Mouse (Mus musculus) neutrophil, adult 5-6 weeks (primary cell): ENCODE data around the gene Cdh20. TPM values are rescaled to one million over a fixed set of nuclear protein-coding genes. Genes with fewer than 3 reads are reported as not detected.

Experiments used
- ATAC-seq: fragments of 151-379, 151-347 bp; 2 replicates; pipeline ENCODE4 v1.8.0; 2017; ENCODE audit warnings: mild to moderate bottlenecking, moderate TSS enrichment; ENCODE audit not compliant: insufficient number of reproducible peaks, poor library complexity, low FRiP score, severe bottlenecking; ENCODE audit errors: extremely low read depth
- total RNA-seq: library from RNA; stranded (forward); fragments of 200-1000 nt; gene quantifications from 2 replicates; pipeline ENCODE4 v1.2.3, GENCODE M21; 2017

Gene Cdh20
- total RNA-seq, 1 experiment from 2014 or later = not detected

DNA sequence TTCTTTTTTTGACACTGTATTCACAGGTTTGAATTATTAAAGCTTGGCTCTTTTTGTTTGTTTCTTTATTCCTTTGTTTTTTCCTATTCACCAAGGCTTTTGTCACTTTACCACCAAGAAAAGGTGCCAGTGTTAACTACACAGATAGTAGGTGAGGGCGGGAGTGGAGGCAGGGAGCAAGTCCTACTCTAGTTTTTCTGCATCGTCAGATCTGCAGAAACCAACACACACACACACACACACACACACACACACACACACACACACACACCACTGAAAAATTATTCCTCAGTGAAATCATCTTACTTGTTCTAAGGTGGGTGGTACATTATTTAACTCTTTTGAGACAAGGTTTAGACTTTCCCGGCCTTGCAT lies 226.3 kb downstream of the Cdh20 start:
- ATAC-seq = no peak

DNA sequence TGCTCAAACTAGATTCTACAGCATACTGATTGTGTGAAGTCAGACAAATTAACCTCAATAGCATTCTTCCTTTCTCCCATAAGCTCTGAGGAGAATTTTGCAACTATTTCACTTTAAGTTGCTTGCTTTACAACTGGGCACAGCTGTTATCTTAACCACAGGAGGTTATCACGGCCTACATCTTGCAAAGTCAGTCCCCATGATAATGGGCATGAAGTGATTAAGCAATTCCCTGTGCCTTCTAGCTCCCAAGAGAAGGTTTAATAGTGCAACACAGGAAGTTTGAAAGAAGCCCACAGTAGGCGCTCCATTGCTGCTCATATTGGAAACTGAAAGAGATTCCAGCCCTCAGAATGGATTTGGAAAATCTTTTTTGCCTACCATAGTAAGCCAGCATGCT lies 229.5 kb downstream of the Cdh20 start:
- ATAC-seq = no peak

DNA sequence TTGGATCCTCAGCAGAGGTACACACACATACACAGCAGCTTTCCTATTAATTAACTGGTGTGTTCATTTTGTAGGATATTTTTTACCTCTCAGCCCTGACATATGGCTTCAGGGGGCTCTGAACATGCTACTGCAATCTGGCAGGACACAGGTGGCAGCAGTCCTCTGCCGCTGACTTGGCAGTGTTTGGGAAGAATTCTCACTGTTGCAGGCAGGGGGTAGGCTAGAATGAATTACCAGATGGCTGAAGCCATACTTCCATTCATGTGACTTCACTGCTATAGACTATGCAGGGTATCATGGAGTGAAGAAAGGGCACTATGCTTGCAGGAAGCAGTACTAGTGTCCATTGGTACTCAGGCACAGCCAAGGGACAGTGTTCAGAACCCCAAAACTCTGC lies 233.8 kb downstream of the Cdh20 start:
- ATAC-seq = no peak

DNA sequence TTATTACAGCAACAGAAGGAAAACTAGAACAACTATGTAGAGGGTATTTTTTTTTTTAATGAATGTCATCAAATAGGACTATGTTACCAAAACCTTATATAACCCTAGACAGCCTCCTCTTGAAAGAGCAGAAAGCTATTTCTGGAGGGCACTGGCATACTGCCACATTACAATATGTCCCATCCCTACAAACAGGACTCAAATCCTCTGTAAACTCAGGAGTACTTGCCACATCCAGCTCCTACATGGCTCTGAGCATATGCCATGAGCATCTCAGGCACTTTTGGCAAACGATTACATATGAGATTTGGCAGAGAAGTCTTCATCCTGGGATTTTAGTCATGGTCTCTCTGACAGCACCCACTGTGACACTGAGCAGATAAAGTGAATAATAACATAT lies 235.5 kb downstream of the Cdh20 start:
- ATAC-seq = no peak

DNA sequence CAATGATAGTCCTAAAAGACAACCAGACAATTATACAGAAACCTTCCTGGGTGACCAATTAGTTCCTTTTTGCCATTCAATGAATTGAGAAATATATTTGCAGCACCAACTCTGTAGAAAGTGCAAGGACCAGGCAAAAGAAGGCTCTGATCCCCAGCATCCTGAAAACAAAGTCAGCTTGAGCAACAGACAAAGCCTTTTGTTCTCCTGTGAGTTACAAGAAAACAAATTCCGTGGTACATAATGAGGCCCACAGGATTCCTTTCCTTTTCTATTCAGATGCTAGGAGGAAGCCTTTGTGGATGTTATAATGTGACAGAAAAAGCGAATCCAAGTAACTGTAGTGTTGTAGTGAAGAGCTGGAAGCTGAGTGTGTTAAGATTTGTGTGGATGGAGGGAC lies 244.3 kb downstream of the Cdh20 start:
- no peak for ATAC-seq

DNA sequence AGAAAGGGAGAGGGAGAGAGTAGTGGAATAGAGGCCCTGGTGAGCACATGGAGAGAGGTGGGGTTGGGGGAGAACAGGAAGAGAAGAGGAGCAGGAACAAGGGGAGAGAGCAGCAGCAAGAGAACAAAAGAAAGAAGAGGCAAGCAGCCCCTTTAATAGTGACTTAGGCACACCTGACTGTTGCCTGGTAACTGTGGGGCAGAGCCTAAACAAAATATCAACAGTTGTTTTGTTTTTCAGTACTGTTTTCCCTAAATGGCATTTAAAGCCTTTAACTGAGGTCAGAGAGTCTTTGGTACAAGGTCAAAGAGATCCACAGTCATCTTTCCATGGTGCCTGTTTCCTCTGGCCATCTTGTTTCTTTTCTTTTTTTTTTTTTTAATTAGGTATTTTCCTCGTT lies 245.0 kb downstream of the Cdh20 start:
- ATAC-seq = no peak

DNA sequence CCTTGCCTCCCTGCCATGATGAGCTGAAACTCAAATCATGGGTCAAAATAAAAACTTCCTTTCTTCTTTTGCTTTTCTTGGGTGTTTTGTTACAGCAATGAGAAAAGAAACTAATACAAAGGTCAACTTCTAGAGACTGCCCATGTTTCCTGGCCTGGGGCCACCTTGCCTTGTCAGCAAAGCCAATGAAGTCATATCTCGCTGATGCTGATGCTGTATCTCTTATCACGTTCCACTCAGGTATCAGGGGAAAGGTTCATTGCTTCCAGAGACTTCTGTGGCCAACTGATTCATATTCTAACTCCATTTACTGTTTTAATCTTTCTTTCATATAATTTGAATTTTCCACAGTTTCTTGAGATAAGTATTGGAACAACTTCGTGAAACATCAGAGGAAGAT lies 273.3 kb downstream of the Cdh20 start:
- ATAC-seq = no peak
